Mouse (Mus musculus) ES-E14 (cell line): Measurements from ENCODE around the gene Tmem161b. TPM values are rescaled to one million over a fixed set of nuclear protein-coding genes. Genes with fewer than 3 reads are reported as not detected.

ENCODE experiments used
- DNase-seq: peaks from one replicate; pipeline ENCODE4 v3.0.0-alpha.2; 2013; ENCODE audit warnings: low read depth, low spot score
- H3K27ac ChIP-seq: 2 replicates; pipeline ENCODE4 v1.5.1; 2012; ENCODE audit warnings: low read depth, mild to moderate bottlenecking, low read length, moderate library complexity, mixed read lengths; ENCODE audit not compliant: poor library complexity, insufficient read depth, severe bottlenecking
- H3K36me3 ChIP-seq: 2 replicates; pipeline ENCODE4 v1.6.1; 2012; ENCODE audit warnings: mild to moderate bottlenecking, low read length, moderate library complexity, mixed read lengths; ENCODE audit not compliant: control insufficient read depth, poor library complexity, insufficient read depth, severe bottlenecking
- H3K4me1 ChIP-seq, 2 experiments: fragments of 150-350 bp in 1 of 2; sonication (generic) in 1 of 2; 2 replicates each; pipeline ENCODE4 v1.6.1; 2012; ENCODE audit warnings: low read length in 2 of 2, mild to moderate bottlenecking in 1 of 2, mixed read lengths in 1 of 2; ENCODE audit not compliant: control insufficient read depth in 2 of 2, insufficient read depth in 2 of 2, poor library complexity in 1 of 2
- H3K4me3 ChIP-seq, 2 experiments: fragments of 150-350 bp in 1 of 2; sonication (generic) in 1 of 2; 2 replicates each; pipeline ENCODE4 v1.5.1; 2012; ENCODE audit warnings: low read length in 2 of 2, low read depth in 1 of 2, mild to moderate bottlenecking in 1 of 2, mixed read lengths in 1 of 2; ENCODE audit not compliant: insufficient read depth in 1 of 2, poor library complexity in 1 of 2, severe bottlenecking in 1 of 2
- H3K9ac ChIP-seq: 2 replicates; pipeline ENCODE4 v1.6.1; 2012; ENCODE audit warnings: low read depth, mild to moderate bottlenecking, low read length, mixed read lengths; ENCODE audit not compliant: poor library complexity, insufficient read depth, severe bottlenecking
- H3K9me3 ChIP-seq: fragments of 150-350 bp; sonication (generic); 2 replicates; pipeline ENCODE4 v1.6.1; 2012; ENCODE audit warnings: low read depth, mild to moderate bottlenecking, low read length; ENCODE audit not compliant: control insufficient read depth, insufficient read depth
- CHD2 ChIP-seq: IDR thresholded peaks from 2 replicates; pipeline ENCODE4 v1.6.1; 2014; ENCODE audit warnings: mild to moderate bottlenecking, low read depth, low read length, inconsistent platforms
- HCFC1 ChIP-seq: IDR thresholded peaks from 2 replicates; pipeline ENCODE4 v1.6.1; 2012; ENCODE audit warnings: low read length, inconsistent platforms, borderline replicate concordance; ENCODE audit not compliant: insufficient read depth
- MAFK ChIP-seq: IDR thresholded peaks from 2 replicates; pipeline ENCODE4 v1.6.1; 2014; ENCODE audit warnings: mild to moderate bottlenecking, low read depth, low read length, inconsistent platforms; ENCODE audit not compliant: insufficient read depth
- ZC3H11A ChIP-seq: IDR thresholded peaks from 2 replicates; pipeline ENCODE4 v1.6.1; 2012; ENCODE audit warnings: low read depth, mild to moderate bottlenecking, inconsistent platforms, low read length, borderline replicate concordance
- ZNF384 ChIP-seq: IDR thresholded peaks from 2 replicates; pipeline ENCODE4 v1.6.1; 2012; ENCODE audit warnings: low read depth, low read length, inconsistent platforms
- in situ Hi-C, 2 experiments: fragments of 600-800 bp; cut with MboI; formaldehyde crosslinking; loops; one replicate each; pipeline ENCODE4 v1.15.1; 2025; ENCODE audit warnings: low sequenced_read_pairs in 2 of 2, inconsistent platforms in 1 of 2; ENCODE audit not compliant: unreplicated experiment in 2 of 2
- total RNA-seq: library from RNA; depleted of rRNA; stranded (reverse); fragments of 300-350 nt; gene quantifications from 2 replicates; pipeline ENCODE4 v1.2.3, GENCODE M21; 2012

The Tmem161b gene
- total RNA-seq, 1 experiment = 34.4 TPM

DNA sequence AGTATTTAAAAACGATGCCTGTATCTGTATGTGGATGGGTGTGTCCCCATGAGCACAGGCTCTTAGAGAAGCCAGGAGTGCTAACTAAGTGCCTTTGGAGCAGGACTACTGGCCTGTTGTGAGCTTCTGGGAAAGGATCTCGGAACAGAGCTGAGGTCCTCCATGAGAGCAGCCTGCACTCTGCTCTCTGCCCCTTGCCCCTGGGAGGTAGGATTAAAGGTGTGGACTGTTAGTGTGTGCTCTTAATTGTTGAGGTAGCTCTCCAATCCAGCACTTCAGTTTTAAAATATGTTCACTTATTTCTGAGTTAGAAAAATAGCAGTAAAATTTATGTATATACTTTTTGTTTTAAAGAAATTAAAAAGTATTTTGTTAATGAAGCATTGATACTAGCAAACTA, 11.9 kb downstream of the Tmem161b start:
- no peaks in the 10 kb centered on the region for H3K36me3 ChIP-seq
- DNase-seq = no peak

DNA sequence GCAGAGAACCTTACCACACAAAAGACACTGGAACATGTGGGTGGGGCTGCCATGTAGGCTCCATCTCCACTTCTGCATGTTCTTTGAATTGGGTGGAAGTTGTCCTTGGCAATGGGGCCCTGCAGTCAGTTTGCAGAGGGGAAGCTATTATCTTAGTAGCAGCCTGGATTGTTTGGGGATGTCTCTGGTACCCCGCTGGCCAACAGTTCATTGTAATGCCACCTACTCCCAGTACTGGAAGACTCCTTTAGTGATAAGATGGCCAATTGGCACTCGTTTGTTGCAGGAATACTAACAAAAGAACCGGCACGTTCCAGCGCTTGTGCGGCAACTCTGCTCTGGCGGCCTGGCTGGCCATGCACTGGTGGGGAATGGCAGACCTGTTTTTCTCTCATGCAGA, 14.7 kb downstream of the Tmem161b start:
- no peak overlapping the region for H3K4me3 ChIP-seq
- H3K27ac ChIP-seq = no peak overlapping the region
- peak; percentile 22 for DNase-seq
- TF ChIP-seq ZC3H11A (no peak), CHD2 (no peak), MAFK (no peak), HCFC1 (no peak), ZNF384 (no peak)
- no peak overlapping the region for H3K9ac ChIP-seq
- 0 out of 2 replicates have a peak, but pooled peaks cover 4% of the 10 kb centered on the region for H3K9me3 ChIP-seq
- no peaks in the 10 kb centered on the region for H3K36me3 ChIP-seq
- H3K4me1 ChIP-seq = no peaks in the 10 kb centered on the region
- in situ Hi-C loops = no loop called here

More for the DNA sequence above, 11.9 kb downstream of the Tmem161b start:
- TF ChIP-seq CHD2 (no peak), MAFK (no peak), ZC3H11A (no peak), ZNF384 (no peak), HCFC1 (no peak)
- Histone ChIP-seq H3K4me1 (no peaks in the 10 kb centered on the region), H3K4me3 (no peak overlapping the region), H3K9ac (no peak overlapping the region), H3K9me3 (0 out of 2 replicates have a peak, but pooled peaks cover 2% of the 10 kb centered on the region), H3K27ac (no peak overlapping the region)
- in situ Hi-C loops = no loop called here

DNA sequence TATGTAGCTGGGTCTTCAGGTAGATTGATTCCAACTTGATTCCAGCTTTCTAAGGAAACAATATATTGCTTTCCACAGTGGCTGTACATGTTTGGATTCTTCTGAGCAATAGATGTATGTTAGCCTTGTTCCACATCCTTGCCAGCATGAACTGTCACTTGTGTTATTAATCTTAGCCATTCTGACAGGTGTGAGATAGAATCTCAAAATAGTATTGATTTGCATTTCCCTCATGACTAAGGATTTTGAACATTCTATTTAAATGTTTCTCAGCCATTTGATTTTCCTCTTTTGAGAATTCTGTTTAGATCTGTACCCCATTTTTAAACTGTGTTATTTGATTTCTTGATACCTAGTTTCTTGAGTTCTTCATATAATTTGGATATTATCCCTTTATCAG, 16.1 kb downstream of the Tmem161b start:
- Histone ChIP-seq H3K27ac (no peak overlapping the region), H3K4me3 (no peak overlapping the region), H3K9ac (no peak overlapping the region), H3K4me1 (no peaks in the 10 kb centered on the region), H3K36me3 (no peaks in the 10 kb centered on the region), H3K9me3 (0 out of 2 replicates have a peak, but pooled peaks cover 4% of the 10 kb centered on the region)
- DNase-seq = no peak
- TF ChIP-seq HCFC1 = no peak
- no peak for TF ChIP-seq CHD2
- TF ChIP-seq ZC3H11A = no peak
- no peak for TF ChIP-seq MAFK
- TF ChIP-seq ZNF384 = no peak
- in situ Hi-C loops = no loop called here

DNA sequence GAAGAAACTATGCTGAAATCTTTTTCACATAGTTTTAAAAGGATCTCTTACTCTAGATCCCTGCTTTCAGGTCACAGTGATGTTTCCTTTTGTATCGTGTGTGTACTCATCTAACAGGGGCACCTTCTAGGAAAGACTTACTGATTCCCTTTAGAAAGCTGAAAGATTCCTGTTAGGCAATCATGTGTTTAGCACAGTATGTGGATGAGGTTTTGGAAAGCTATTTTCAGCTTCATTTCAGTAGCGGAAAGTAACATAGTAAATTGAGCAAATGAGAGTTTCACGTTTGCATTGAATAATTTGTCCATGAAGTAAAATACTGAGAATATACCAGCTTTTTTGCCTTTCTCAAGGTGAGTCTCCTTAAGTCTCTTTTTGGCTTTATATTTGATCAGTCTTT, 26.0 kb downstream of the Tmem161b start:
- Histone ChIP-seq H3K36me3 (no peaks in the 10 kb centered on the region), H3K4me3 (no peak overlapping the region), H3K27ac (no peak overlapping the region), H3K4me1 (no peaks in the 10 kb centered on the region; a peak in 1 of 4 replicates), H3K9ac (no peak overlapping the region), H3K9me3 (no peaks in the 10 kb centered on the region)
- in situ Hi-C loops = no loop called here
- TF ChIP-seq ZNF384 (no peak), HCFC1 (no peak), ZC3H11A (no peak), CHD2 (no peak), MAFK (no peak)
- DNase-seq = no peak

DNA sequence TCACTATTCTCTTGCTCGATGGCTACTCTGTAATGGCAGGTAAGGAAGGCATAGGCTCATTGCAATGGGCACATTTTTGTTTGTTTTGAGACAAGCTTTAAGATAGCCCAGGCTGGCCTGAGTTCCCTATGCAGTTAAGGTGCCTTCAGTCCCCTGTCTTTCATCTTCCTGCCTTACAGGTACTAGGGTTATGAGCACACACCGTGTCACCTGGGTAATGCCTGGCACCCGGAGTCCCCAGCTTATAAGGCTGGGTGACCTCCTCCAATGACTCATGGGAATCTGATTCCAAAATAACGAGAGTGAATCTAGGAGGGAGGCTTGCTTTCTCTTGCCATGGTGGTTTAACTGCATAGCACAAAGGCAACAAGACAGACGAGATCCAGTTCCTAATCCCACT, 29.2 kb downstream of the Tmem161b start:
- Histone ChIP-seq H3K9me3 (no peaks in the 10 kb centered on the region), H3K9ac (no peak overlapping the region), H3K36me3 (no peaks in the 10 kb centered on the region), H3K4me3 (no peak overlapping the region), H3K4me1 (no peaks in the 10 kb centered on the region; a peak in 1 of 4 replicates), H3K27ac (no peak overlapping the region)
- TF ChIP-seq HCFC1 = no peak
- no peak for TF ChIP-seq CHD2
- no peak for TF ChIP-seq ZC3H11A
- TF ChIP-seq ZNF384 = no peak
- TF ChIP-seq MAFK = no peak
- in situ Hi-C loops = no loop called here
- no peak for DNase-seq
